Mouse (Mus musculus) forebrain, embryonic 15.5 days (tissue): ENCODE data around the gene Rtp1. TPM values are rescaled to one million over a fixed set of nuclear protein-coding genes. Genes with fewer than 3 reads are reported as not detected.
A peak's percentile ranks its signal among the peaks of the same experiment; 100 is the strongest.

Experiments used
- ATAC-seq: fragments of 200-750 bp; cut with Nextera tagmentation; replicated peaks from 2 replicates; pipeline ENCODE4 v1.8.0; 2017; ENCODE audit warnings: mild to moderate bottlenecking, moderate TSS enrichment, moderate library complexity
- H3K27ac ChIP-seq: fragments of 300-500 bp; sonication (generic); replicated peaks from 2 replicates; pipeline ENCODE4 v1.5.1; 2015; ENCODE audit warnings: mild to moderate bottlenecking, inconsistent platforms
- H3K27me3 ChIP-seq: fragments of 300-500 bp; sonication (generic); 2 replicates; pipeline ENCODE4 v1.6.1; 2015; ENCODE audit warnings: inconsistent platforms
- H3K36me3 ChIP-seq: fragments of 300-500 bp; sonication (generic); 2 replicates; pipeline ENCODE4 v1.6.1; 2015; ENCODE audit warnings: mild to moderate bottlenecking, inconsistent platforms
- H3K4me1 ChIP-seq: fragments of 300-500 bp; sonication (generic); 2 replicates; pipeline ENCODE4 v1.6.1; 2015; ENCODE audit warnings: inconsistent platforms
- H3K4me2 ChIP-seq: fragments of 300-500 bp; sonication (generic); replicated peaks from 2 replicates; pipeline ENCODE4 v1.6.1; 2015; ENCODE audit warnings: mild to moderate bottlenecking, inconsistent platforms
- H3K4me3 ChIP-seq: fragments of 300-500 bp; sonication (generic); 2 replicates; pipeline ENCODE4 v1.5.1; 2015; ENCODE audit warnings: mild to moderate bottlenecking, inconsistent platforms
- H3K9ac ChIP-seq: fragments of 300-500 bp; sonication (generic); replicated peaks from 2 replicates; pipeline ENCODE4 v1.6.1; 2015; ENCODE audit warnings: mild to moderate bottlenecking, inconsistent platforms
- H3K9me3 ChIP-seq: fragments of 300-500 bp; sonication (generic); 2 replicates; pipeline ENCODE4 v1.6.1; 2016; ENCODE audit warnings: inconsistent platforms
- WGBS: fragments of 180-500 bp; shearing (Covaris S2); methylation state at CpG from one replicate; pipeline ENCODE4 v1.1.7; 2015; ENCODE audit warnings: mixed read lengths; 5-methylcytosine and 5-hydroxymethylcytosine counted together
- polyA plus RNA-seq: library from polyadenylated mRNA; unstranded; fragments of >200 nt; fragmentation: Nextera tagmentation; extraction: Ambion mirVana; gene quantifications from 2 replicates; pipeline ENCODE4 v1.2.1, GENCODE M21; 2015

The Rtp1 gene
- polyA plus RNA-seq, 1 experiment from 2014 or later: 0.05 TPM

DNA sequence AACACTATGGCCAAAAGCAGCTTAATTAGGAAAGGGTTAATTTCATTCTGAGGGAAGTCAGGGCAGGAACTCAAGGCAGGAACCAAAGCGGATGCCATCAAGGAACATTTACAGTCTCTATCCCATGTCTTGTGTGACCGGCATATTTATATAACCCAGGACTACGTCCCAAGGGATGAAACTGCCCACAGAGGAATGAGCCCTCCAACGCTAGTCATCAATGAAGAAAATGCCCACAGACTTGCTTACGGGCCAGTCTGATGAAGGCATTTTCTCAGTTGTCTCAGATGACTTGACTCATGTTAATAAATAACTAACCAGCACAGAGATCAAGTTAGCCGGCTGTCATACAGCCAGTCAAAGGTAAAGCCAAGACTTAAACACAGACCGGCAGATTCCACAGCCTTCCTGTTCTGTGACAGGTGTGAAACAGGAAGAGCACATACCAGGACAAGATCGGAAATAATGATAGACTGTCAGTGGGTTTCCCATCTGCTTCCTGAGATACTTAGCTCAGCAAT, 9.3 kb upstream of the Rtp1 start:
- ATAC-seq: no peak
- no peak overlapping the region for H3K27ac ChIP-seq
- H3K36me3 ChIP-seq: no peaks in the 10 kb centered on the region
- H3K4me3 ChIP-seq: no peak overlapping the region
- no peak overlapping the region for H3K9ac ChIP-seq
- no peaks in the 10 kb centered on the region for H3K27me3 ChIP-seq
- H3K4me1 ChIP-seq: no peaks in the 10 kb centered on the region
- no peaks in the 10 kb centered on the region for H3K9me3 ChIP-seq
- H3K4me2 ChIP-seq: no peak overlapping the region
- WGBS: 93% methylated on average over 8 of the region's 8 CpGs

DNA sequence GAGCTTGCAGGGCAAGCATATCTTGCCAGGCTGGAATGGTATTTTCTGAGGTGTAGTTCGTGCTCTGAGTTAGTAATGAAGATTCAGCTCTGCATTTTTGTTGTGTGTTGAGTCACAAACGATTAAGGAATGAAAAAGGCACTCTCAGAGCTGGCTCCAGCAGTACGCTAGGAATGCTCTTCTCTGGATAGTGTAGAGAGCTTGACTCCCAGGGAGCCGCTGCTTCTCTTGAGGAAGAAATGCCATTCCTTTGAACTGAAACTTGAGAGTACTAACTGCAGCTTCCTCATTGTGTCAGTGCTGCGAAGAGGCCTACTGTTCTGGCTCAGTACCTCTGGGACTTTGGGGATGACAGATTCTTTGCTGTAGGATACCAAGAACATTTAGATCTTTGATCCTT, 5.1 kb upstream of the Rtp1 start:
- whole genome bisulfite sequencing: 71% methylated on average over 5 of the region's 5 CpGs

DNA sequence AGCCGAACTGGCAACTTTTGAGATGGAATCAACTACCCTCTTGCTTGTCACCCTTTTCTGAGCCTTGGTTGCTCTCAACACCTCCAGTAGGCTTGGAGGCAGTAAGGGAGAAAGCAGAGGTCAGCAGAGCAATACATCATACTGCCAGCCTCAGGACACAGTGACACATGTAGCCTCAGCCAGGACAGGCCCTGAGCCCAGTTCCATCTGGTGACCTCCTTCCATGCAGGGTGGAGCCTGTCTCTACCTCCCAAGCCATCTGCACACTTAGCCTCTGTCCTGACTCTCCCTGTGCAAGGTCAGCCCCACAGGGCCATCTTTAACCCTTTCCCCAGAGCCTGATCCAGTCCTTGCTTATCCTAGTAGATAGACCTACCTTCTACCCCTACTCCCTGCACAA, 1.2 kb upstream of the Rtp1 start:
- Histone ChIP-seq H3K27ac (no peak overlapping the region), H3K27me3 (no peaks in the 10 kb centered on the region), H3K9me3 (no peaks in the 10 kb centered on the region), H3K9ac (no peak overlapping the region), H3K4me1 (no peaks in the 10 kb centered on the region), H3K4me2 (no peak overlapping the region), H3K4me3 (no peak overlapping the region), H3K36me3 (no peaks in the 10 kb centered on the region)
- WGBS: 96% methylated on average over 1 of the region's 1 CpGs
- no peak for ATAC-seq

More for the DNA sequence above, 5.1 kb upstream of the Rtp1 start:
- Histone ChIP-seq H3K4me2 (no peak overlapping the region), H3K27ac (no peak overlapping the region), H3K9me3 (no peaks in the 10 kb centered on the region), H3K36me3 (no peaks in the 10 kb centered on the region), H3K9ac (no peak overlapping the region), H3K4me3 (no peak overlapping the region), H3K4me1 (no peaks in the 10 kb centered on the region), H3K27me3 (no peaks in the 10 kb centered on the region)
- ATAC-seq: no peak

DNA sequence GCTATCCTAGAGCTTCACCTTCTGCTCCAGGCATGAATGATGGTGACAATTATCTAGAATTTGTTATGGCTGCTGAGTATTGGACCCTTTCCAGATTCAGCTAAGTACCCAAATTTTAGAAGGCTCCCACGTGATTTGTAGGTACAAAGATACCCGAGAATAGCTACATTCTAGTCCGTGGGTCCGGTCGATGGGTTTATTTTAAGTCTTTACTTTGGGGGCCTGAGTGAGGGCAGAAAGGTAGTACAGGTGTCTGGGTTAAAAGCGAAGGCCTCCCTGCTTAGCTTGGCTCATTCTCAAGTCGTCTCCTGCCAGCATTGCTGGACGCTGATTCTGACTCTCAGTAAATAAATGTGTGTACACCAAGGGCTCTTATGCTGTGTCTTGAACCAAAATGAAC, 1.1 kb downstream of the Rtp1 start:
- H3K4me2 ChIP-seq: no peak overlapping the region
- H3K9ac ChIP-seq: no peak overlapping the region
- H3K9me3 ChIP-seq: no peaks in the 10 kb centered on the region
- H3K27ac ChIP-seq: no peak overlapping the region
- H3K4me1 ChIP-seq: no peaks in the 10 kb centered on the region
- no peaks in the 10 kb centered on the region for H3K27me3 ChIP-seq
- no peaks in the 10 kb centered on the region for H3K36me3 ChIP-seq
- ATAC-seq: no peak
- H3K4me3 ChIP-seq: no peak overlapping the region
- 87% methylated on average over 8 of the region's 8 CpGs for WGBS

DNA sequence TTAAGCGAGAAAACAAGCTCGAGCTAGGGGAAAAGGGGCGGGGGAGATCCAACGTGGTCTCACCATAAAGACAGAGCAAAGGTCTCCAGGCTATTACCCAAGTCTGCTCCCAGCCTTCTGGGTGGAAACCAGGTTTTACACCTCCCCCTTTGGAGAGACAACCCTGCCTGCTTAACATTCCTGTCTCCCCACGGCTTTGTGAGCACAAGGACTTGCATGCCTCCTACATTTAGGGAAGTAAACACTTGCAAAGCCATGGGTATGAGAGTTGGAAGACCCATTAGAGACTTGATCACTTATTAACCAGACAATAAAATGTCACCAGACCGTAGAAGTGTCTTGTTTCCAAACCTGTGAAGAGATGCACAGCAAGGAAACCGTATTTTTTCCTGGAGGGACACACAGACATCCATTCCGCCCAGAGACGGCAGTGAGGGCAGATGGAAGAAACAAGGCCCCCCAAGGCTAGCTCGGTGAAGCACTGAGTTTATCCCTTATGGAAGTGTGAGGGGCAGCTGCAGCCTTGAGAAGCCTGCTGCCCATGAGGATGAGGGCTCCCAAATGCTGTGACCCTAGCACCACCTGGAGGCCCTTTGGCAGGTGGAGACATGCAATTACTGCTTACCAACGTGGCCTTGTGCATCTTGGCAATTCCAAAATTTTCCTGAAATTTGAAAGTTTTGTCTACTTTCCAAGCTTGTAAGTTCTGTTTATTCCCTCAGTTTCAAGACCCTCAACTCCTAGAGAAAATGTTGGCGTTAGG, 8.7 kb downstream of the Rtp1 start:
- no peak for ATAC-seq
- Histone ChIP-seq H3K4me3 (no peak overlapping the region), H3K36me3 (no peaks in the 10 kb centered on the region), H3K4me1 (no peaks in the 10 kb centered on the region), H3K27ac (no peak overlapping the region), H3K9me3 (no peaks in the 10 kb centered on the region), H3K27me3 (no peaks in the 10 kb centered on the region), H3K9ac (no peak overlapping the region), H3K4me2 (no peak overlapping the region)
- 72% methylated on average over 12 of the region's 12 CpGs for WGBS

DNA sequence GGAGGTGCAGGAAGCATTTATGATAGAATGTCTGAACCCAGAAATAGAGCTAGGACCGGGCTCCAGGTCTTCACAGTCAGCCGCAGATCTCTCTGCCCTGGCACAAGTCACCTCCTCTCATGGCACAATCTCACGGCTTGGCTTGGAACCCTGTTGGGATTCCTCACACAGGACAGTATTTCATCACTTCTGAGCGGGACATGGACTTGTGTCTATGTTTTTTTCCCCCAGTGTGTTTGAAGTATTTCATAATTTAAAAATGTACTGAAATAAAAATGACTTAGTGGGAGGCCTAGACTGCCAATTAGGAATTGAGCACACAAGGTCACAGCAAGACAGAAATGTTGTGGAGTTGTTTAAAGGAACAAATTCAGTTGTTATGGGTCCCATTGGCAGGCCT, 15.3 kb downstream of the Rtp1 start:
- ATAC-seq: no peak
- Histone ChIP-seq H3K4me2 (no peak overlapping the region), H3K36me3 (no peaks in the 10 kb centered on the region), H3K9me3 (no peaks in the 10 kb centered on the region), H3K27ac (no peak overlapping the region), H3K27me3 (no peaks in the 10 kb centered on the region), H3K4me3 (no peak overlapping the region), H3K9ac (no peak overlapping the region), H3K4me1 (no peaks in the 10 kb centered on the region)
- 89% methylated on average over 4 of the region's 4 CpGs for WGBS

DNA sequence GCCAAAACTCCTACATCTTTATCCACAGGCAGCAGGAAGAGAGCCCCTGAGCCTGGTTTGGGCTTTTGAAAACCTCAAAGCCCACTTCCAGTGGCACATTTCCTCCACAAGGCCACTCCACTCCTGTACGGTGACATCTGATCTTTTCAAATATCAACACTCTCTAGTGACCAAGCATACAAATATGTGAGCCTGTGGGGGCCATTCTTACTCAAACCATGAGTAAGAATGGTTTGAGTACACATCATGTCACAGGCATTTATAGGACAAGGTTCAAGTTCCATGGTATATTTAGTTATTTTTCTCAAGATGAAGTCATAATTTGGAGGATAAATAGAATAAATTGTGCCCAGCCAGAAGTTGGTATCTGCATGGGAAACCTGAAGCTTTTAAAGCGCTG, 21.0 kb downstream of the Rtp1 start:
- Histone ChIP-seq H3K4me1 (no peaks in the 10 kb centered on the region), H3K27ac (no peak overlapping the region), H3K4me3 (no peak overlapping the region), H3K4me2 (no peak overlapping the region), H3K9me3 (no peaks in the 10 kb centered on the region), H3K36me3 (no peaks in the 10 kb centered on the region), H3K9ac (no peak overlapping the region), H3K27me3 (no peaks in the 10 kb centered on the region)
- ATAC-seq: no peak
- WGBS: 95% methylated on average over 2 of the region's 2 CpGs

DNA sequence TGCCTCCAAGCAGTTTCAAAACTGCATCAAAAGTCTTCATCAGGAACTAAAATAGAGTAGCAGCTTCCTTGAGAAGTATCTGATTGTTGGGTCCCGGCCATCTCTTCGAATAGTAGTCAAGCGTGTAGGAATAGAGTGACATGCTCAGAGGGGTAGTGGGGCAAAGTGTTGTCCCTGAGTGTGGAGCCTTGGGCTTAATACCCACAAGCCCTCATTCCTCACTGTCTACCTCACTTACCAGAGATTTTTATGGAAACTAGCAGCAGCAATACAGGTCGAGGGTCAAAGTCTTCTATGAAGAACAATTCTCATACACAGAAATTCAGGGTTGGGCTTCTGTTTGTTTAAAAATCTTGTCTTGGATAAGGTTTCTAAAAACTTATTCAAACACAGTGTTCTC, 21.9 kb downstream of the Rtp1 start:
- H3K27me3 ChIP-seq: no peaks in the 10 kb centered on the region
- no peak overlapping the region for H3K4me2 ChIP-seq
- WGBS: 87% methylated on average over 4 of the region's 4 CpGs
- no peak overlapping the region for H3K4me3 ChIP-seq
- no peaks in the 10 kb centered on the region for H3K9me3 ChIP-seq
- H3K36me3 ChIP-seq: no peaks in the 10 kb centered on the region
- no peaks in the 10 kb centered on the region for H3K4me1 ChIP-seq
- no peak overlapping the region for H3K9ac ChIP-seq
- no peak overlapping the region for H3K27ac ChIP-seq
- ATAC-seq: no peak

DNA sequence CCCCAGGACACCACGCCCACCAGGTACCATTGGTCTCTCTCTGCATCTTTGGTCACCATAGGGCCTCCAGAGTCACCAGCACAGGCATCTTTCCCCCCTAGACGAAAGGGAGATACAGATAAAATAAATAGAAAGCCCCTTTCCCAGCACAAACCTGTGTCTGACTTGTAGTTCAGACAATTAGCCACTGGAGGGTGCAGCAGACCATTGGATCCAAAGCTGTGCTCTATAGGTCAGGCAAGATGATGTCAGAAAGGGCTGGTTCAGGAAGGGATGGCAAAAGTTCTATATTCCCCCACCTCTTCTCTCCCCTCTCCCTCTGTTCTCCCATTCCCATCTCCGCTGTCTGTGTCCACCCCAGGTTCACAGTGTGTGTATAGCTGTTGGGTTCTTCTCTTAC, 23.5 kb downstream of the Rtp1 start:
- Histone ChIP-seq H3K36me3 (no peaks in the 10 kb centered on the region), H3K9ac (no peak overlapping the region), H3K27ac (no peak overlapping the region), H3K9me3 (no peaks in the 10 kb centered on the region), H3K4me3 (no peak overlapping the region), H3K27me3 (no peaks in the 10 kb centered on the region), H3K4me2 (no peak overlapping the region), H3K4me1 (no peaks in the 10 kb centered on the region)
- peak; percentile 75 for ATAC-seq
- 12% methylated on average over 3 of the region's 3 CpGs for WGBS

DNA sequence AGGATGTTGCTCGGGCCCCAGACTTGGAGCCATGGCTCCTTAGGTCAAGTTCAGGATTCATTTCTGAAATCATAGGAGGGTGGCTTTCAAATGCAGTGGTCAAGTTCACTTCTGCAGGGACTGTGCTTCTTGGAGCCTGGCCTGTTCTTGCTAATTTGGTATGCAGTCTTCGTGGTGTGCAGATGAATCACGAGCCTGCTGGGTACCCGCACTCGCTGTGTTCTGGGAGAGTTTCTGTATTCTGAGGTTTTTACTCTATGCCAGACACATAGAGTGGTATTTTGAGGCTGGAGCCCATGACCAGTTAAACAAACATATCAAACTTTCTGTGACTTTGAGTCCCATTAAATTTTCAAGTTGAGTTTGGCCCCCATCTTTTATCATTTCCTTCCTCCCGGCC, 25.4 kb downstream of the Rtp1 start:
- no peaks in the 10 kb centered on the region for H3K27me3 ChIP-seq
- no peak overlapping the region for H3K4me2 ChIP-seq
- no peak overlapping the region for H3K9ac ChIP-seq
- no peak for ATAC-seq
- H3K4me3 ChIP-seq: no peak overlapping the region
- H3K36me3 ChIP-seq: no peaks in the 10 kb centered on the region
- H3K9me3 ChIP-seq: no peaks in the 10 kb centered on the region
- 80% methylated on average over 6 of the region's 6 CpGs for WGBS
- no peaks in the 10 kb centered on the region for H3K4me1 ChIP-seq
- H3K27ac ChIP-seq: no peak overlapping the region

DNA sequence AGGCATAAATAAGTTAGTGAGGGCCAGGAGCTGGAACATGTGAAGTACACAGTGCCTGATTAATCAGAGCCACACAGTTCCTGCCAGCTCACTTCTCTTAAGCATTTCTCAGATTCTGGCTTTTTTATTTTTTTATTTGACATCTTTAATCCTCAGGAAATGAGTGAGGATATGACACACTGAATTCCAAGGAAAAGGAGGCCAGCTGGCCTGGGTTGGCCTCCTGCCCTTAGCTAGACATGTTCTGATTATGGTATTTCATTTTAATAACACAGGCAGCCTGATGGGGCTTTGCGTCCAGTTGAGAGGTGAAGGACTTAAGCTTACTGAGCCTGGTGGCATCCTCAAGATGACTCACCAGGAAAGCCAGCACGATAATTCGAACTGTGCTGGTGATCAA, 27.6 kb downstream of the Rtp1 start:
- H3K27me3 ChIP-seq: no peaks in the 10 kb centered on the region
- H3K36me3 ChIP-seq: no peaks in the 10 kb centered on the region
- H3K4me3 ChIP-seq: no peak overlapping the region
- H3K9ac ChIP-seq: no peak overlapping the region
- no peaks in the 10 kb centered on the region for H3K4me1 ChIP-seq
- H3K27ac ChIP-seq: no peak overlapping the region
- ATAC-seq: no peak
- 88% methylated on average over 3 of the region's 3 CpGs for WGBS
- H3K4me2 ChIP-seq: no peak overlapping the region
- no peaks in the 10 kb centered on the region for H3K9me3 ChIP-seq

DNA sequence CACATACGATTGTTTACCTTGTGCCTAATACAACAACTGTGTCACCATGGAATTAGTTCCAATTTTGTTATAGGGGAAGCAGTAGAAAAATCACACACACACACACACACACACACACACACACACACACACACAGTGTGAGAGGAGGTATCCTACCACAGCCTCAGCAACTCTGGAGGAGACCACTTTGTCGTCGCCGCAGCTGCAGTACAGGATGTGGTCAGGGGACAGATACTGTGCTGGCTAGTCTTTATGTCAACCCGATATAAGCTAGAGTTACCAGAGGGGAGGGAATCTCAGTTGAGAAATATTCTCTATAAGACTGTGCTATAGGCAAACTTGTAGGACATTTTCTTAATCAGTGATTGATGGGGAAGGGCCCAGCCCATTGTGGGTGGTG, 28.4 kb downstream of the Rtp1 start:
- Histone ChIP-seq H3K4me1 (no peaks in the 10 kb centered on the region), H3K27me3 (no peaks in the 10 kb centered on the region), H3K9me3 (no peaks in the 10 kb centered on the region), H3K27ac (no peak overlapping the region), H3K4me3 (no peak overlapping the region), H3K36me3 (no peaks in the 10 kb centered on the region), H3K4me2 (no peak overlapping the region), H3K9ac (no peak overlapping the region)
- no peak for ATAC-seq
- WGBS: 96% methylated on average over 5 of the region's 5 CpGs
